Mouse (Mus musculus) MEL (cell line): ENCODE measurements around the gene Fam208a. TPM values are rescaled to one million over a fixed set of nuclear protein-coding genes. Genes with fewer than 3 reads are reported as not detected.

Experiments
- DNase-seq: peaks from one replicate; pipeline ENCODE4 v3.0.0; 2011; ENCODE audit warnings: low read depth, low spot score
- H3K27ac ChIP-seq: 2 replicates; pipeline ENCODE4 v1.5.1; 2012; ENCODE audit warnings: low read depth, mild to moderate bottlenecking, control low read depth, low read length, moderate library complexity; ENCODE audit not compliant: control insufficient read depth
- H3K27me3 ChIP-seq, 2 experiments: fragments of 150-350 bp in 1 of 2; sonication (generic) in 1 of 2; 2 replicates each; pipeline ENCODE4 v1.6.1; 2012; ENCODE audit warnings: low read length in 2 of 2, mild to moderate bottlenecking in 2 of 2, improper control_type of control experiment in 1 of 2, moderate library complexity in 1 of 2; ENCODE audit not compliant: insufficient read depth in 2 of 2, control insufficient read depth in 1 of 2
- H3K36me3 ChIP-seq, 2 experiments: 2 replicates each; pipeline ENCODE4 v1.6.1; 2012 to 2014; ENCODE audit warnings: low read length in 2 of 2, improper control_type of control experiment in 1 of 2, inconsistent platforms in 1 of 2, mild to moderate bottlenecking in 1 of 2; ENCODE audit not compliant: insufficient read depth in 2 of 2, control insufficient read depth in 1 of 2
- H3K4me1 ChIP-seq, 2 experiments: fragments of 150-350 bp in 1 of 2; sonication (generic) in 1 of 2; 2 replicates each; pipeline ENCODE4 v1.6.1; 2012; ENCODE audit warnings: low read length in 2 of 2, improper control_type of control experiment in 1 of 2, mild to moderate bottlenecking in 1 of 2; ENCODE audit not compliant: insufficient read depth in 2 of 2, control insufficient read depth in 1 of 2
- H3K4me3 ChIP-seq, 2 experiments: fragments of 150-350 bp in 1 of 2; sonication (generic) in 1 of 2; 2 replicates each; pipeline ENCODE4 v1.5.1; 2012; ENCODE audit warnings: low read depth in 2 of 2, low read length in 2 of 2, mild to moderate bottlenecking in 2 of 2, moderate library complexity in 2 of 2, control low read depth in 1 of 2, improper control_type of control experiment in 1 of 2; ENCODE audit not compliant: control insufficient read depth in 1 of 2, insufficient read depth in 1 of 2
- H3K79me2 ChIP-seq: 2 replicates; pipeline ENCODE4 v1.6.1; 2012; ENCODE audit warnings: mild to moderate bottlenecking, low read length, moderate library complexity; ENCODE audit not compliant: control insufficient read depth, poor library complexity, insufficient read depth
- H3K9ac ChIP-seq: 2 replicates; pipeline ENCODE4 v1.6.1; 2012; ENCODE audit warnings: low read depth, mild to moderate bottlenecking, control low read depth, low read length, moderate library complexity; ENCODE audit not compliant: control insufficient read depth, poor library complexity, severe bottlenecking
- H3K9me3 ChIP-seq: fragments of 150-350 bp; sonication (generic); replicated peaks from 2 replicates; pipeline ENCODE4 v1.6.1; 2012; ENCODE audit warnings: mild to moderate bottlenecking, low read length, improper control_type of control experiment, moderate library complexity; ENCODE audit not compliant: insufficient read depth
- BHLHE40 ChIP-seq: IDR thresholded peaks from 2 replicates; pipeline ENCODE4 v1.6.1; 2012; ENCODE audit warnings: low read depth, mild to moderate bottlenecking, inconsistent platforms, low read length, improper control_type of control experiment, borderline replicate concordance
- CHD2 ChIP-seq: IDR thresholded peaks from 2 replicates; pipeline ENCODE4 v1.6.1; 2011; ENCODE audit warnings: low read length, improper control_type of control experiment
- GATA1 ChIP-seq: IDR thresholded peaks from 2 replicates; pipeline ENCODE4 v1.6.1; 2011; ENCODE audit warnings: low read depth, low read length, improper control_type of control experiment
- KAT2A ChIP-seq: conservative IDR thresholded peaks from 2 replicates; pipeline ENCODE4 v1.6.1; 2012; ENCODE audit warnings: low read depth, low read length, improper control_type of control experiment, inconsistent platforms
- MAFK ChIP-seq: IDR thresholded peaks from 2 replicates; pipeline ENCODE4 v1.6.1; 2011; ENCODE audit warnings: low read depth, mild to moderate bottlenecking, low read length, improper control_type of control experiment, borderline replicate concordance
- MAX ChIP-seq: IDR thresholded peaks from 2 replicates; pipeline ENCODE4 v1.6.1; 2011; ENCODE audit warnings: low read length, improper control_type of control experiment
- MEF2A ChIP-seq: IDR thresholded peaks from 2 replicates; pipeline ENCODE4 v1.6.1; 2014; ENCODE audit warnings: low read depth, mild to moderate bottlenecking, inconsistent platforms, low read length, improper control_type of control experiment; ENCODE audit not compliant: poor library complexity, insufficient replicate concordance, severe bottlenecking; ENCODE audit errors: extremely low read depth
- MXI1 ChIP-seq: IDR thresholded peaks from 2 replicates; pipeline ENCODE4 v1.6.1; 2011; ENCODE audit warnings: mild to moderate bottlenecking, low read depth, low read length, improper control_type of control experiment
- RAD21 ChIP-seq: IDR thresholded peaks from 2 replicates; pipeline ENCODE4 v1.6.1; 2011; ENCODE audit warnings: mild to moderate bottlenecking, low read depth, low read length, improper control_type of control experiment
- SIN3A ChIP-seq: IDR thresholded peaks from 2 replicates; pipeline ENCODE4 v1.6.1; 2012; ENCODE audit warnings: low read length, improper control_type of control experiment, inconsistent platforms
- TAL1 ChIP-seq: IDR thresholded peaks from 2 replicates; pipeline ENCODE4 v1.6.1; 2012; ENCODE audit warnings: mild to moderate bottlenecking, inconsistent platforms, low read length, moderate library complexity, mixed read lengths
- TBP ChIP-seq: IDR thresholded peaks from 2 replicates; pipeline ENCODE4 v1.8.0; 2011; ENCODE audit warnings: low read depth, low read length, improper control_type of control experiment
- USF2 ChIP-seq, 2 experiments: IDR thresholded peaks; 2 replicates each; pipeline ENCODE4 v1.6.1; 2011 to 2012; ENCODE audit warnings: improper control_type of control experiment in 2 of 2, low read length in 2 of 2, borderline replicate concordance in 1 of 2, inconsistent platforms in 1 of 2, low read depth in 1 of 2, mild to moderate bottlenecking in 1 of 2; ENCODE audit not compliant: insufficient read depth in 1 of 2
- ZNF384 ChIP-seq: IDR thresholded peaks from 2 replicates; pipeline ENCODE4 v1.6.1; 2012; ENCODE audit warnings: low read depth, mild to moderate bottlenecking, inconsistent platforms, low read length, improper control_type of control experiment
- polyA plus RNA-seq, 2 experiments: library from polyadenylated mRNA; stranded (reverse) in 1 of 2; unstranded in 1 of 2; fragments of >175 nt in 1 of 2; fragments of >200 nt in 1 of 2; gene quantifications; 2 replicates each; pipeline versions ENCODE4 v1.2.1 to v1.2.4; 2012; ENCODE audit warnings: low replicate concordance in 2 of 2, low read depth in 1 of 2; ENCODE audit not compliant: insufficient read length in 2 of 2, insufficient read depth in 1 of 2, missing spikeins in 1 of 2
- total RNA-seq: library from RNA; depleted of rRNA; stranded (reverse); fragments of 300-350 nt; gene quantifications from 2 replicates; pipeline ENCODE4 v1.2.3, GENCODE M21; 2012

Fam208a gene
- total and polyA plus RNA-seq, 3 experiments = 3.2 to 25.4 (median 8.7) TPM

- no peak overlapping the region for H3K27ac ChIP-seq
- H3K9ac ChIP-seq = no peak overlapping the region
- TF ChIP-seq KAT2A (no peak), CHD2 (no peak), GATA1 (no peak), TAL1 (no peak), USF2 (IDR thresholded peaks at IDR 0.05; ENCODE audit: borderline replicate concordance in 1 of 2, insufficient read depth in 1 of 2, low read depth in 1 of 2, low read length in 2 of 2) (no peak), MAX (no peak), MXI1 (no peak), TBP (no peak)
- no peaks in the 10 kb centered on the region for H3K27me3 ChIP-seq
- H3K4me1 ChIP-seq = peaks cover 0 to 3% of the 10 kb centered on the region in 2 experiments; a peak in 1 of 4 replicates
- H3K4me3 ChIP-seq = no peak overlapping the region
- no peaks in the 10 kb centered on the region for H3K79me2 ChIP-seq
- peak; percentile 71 for DNase-seq
- no peaks in the 10 kb centered on the region for H3K9me3 ChIP-seq
- peaks cover 0 to 5% of the 10 kb centered on the region in 2 experiments; a peak in 2 of 4 replicates for H3K36me3 ChIP-seq
Observed at GRCm38 (mm10) chr14:27397526-27397925, 31.1 kb upstream of the Fam208a start.

GRCm38 (mm10) chr14:27400495-27400894 lies 28.1 kb upstream of the Fam208a start:
- Histone ChIP-seq H3K27me3 (no peaks in the 10 kb centered on the region), H3K79me2 (no peaks in the 10 kb centered on the region), H3K4me1 (peaks cover 2 to 9% of the 10 kb centered on the region in 2 experiments; a peak in 3 of 4 replicates), H3K9ac (no peak overlapping the region), H3K36me3 (peaks cover 0 to 7% of the 10 kb centered on the region in 2 experiments; a peak in 2 of 4 replicates), H3K4me3 (no peak overlapping the region), H3K27ac (no peak overlapping the region), H3K9me3 (no peaks in the 10 kb centered on the region)
- no peak for DNase-seq
- TF ChIP-seq GATA1 (no peak), TAL1 (no peak), MAFK (no peak), ZNF384 (no peak), BHLHE40 (no peak), SIN3A (no peak), TBP (no peak), RAD21 (no peak), MXI1 (no peak), MAX (no peak), MEF2A (no peak)
